In the genomic region with DNA sequence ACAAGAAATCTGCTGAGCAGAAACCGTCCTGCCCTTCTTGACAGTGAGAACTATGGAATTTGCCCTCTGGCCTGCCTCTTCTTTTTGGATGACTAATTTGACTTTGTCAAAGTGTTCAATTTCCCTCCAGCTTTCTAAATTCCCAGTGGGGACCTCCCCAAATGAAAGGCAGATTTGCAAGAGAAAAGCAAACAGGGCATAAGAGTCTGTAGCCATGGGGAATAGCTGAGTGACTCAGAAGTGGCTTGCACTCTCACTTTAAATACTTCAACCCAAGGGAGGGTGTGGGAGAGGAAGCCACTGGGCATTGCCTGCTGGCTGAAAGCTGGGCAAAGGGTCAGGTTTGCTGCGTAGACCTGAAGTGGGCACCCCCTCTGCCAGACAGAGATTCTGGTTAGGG, we compare ENCODE assay signal across 28 mouse cellular contexts.
DNase-seq lines count a peak whose midpoint lies in the region; ATAC-seq lines count a peak whose summit lies in the region.
"Had no signal": no experiment of that assay in that cellular context is flagged by ENCODE, and none has a peak within 500 bp of the region (broad histone marks: within the 10 kb centered on the region; RNA-seq: fewer than 3 reads in every experiment).

No protein-coding gene starts in this region.

- no peak overlapping the region for H3K4me3 ChIP-seq in lung, embryonic 16.5 days (ENCODE audit: low read length)
- H3K4me3 ChIP-seq: embryonic facial prominence, embryonic 12.5 days; heart, embryonic 12.5 days; hindbrain, embryonic 13.5 days; limb, embryonic 13.5 days; neural tube, embryonic 15.5 days; stomach, embryonic 15.5 days had no signal

- no peaks in the 10 kb centered on the region for H3K9me3 ChIP-seq in lung, embryonic 16.5 days (ENCODE audit: control insufficient read depth, low read length)
- H3K9me3 ChIP-seq: embryonic facial prominence, embryonic 12.5 days; heart, embryonic 12.5 days; hindbrain, embryonic 13.5 days; limb, embryonic 13.5 days; neural tube, embryonic 15.5 days; stomach, embryonic 15.5 days had no signal

- H3K4me2 ChIP-seq in lung, embryonic 16.5 days (ENCODE audit: low read depth, low read length) = no peak overlapping the region
- H3K4me2 ChIP-seq: embryonic facial prominence, embryonic 12.5 days; heart, embryonic 12.5 days; hindbrain, embryonic 13.5 days; limb, embryonic 13.5 days; liver, embryonic 11.5 days; neural tube, embryonic 15.5 days; stomach, embryonic 15.5 days had no signal

- peak; percentile 68 for ATAC-seq in lung, embryonic 16.5 days (ENCODE audit: low read depth)
- ATAC-seq: forebrain, embryonic 14.5 days; intestine, embryonic 16.5 days had no signal

- no peaks in the 10 kb centered on the region for H3K27me3 ChIP-seq in lung, embryonic 16.5 days (ENCODE audit: control insufficient read depth, insufficient read depth, low read depth, low read length)
- H3K27me3 ChIP-seq: embryonic facial prominence, embryonic 12.5 days; stomach, embryonic 15.5 days had no signal

- no peak for DNase-seq in lung, postnatal 14 days
- DNase-seq in ES-CJ7 (ENCODE audit: low read depth, low spot score) (peak; percentile 64), NIH3T3 (ENCODE audit: low read depth) (peak; percentile 80)
- peak; percentile 62 for DNase-seq in lung, postnatal 36 days
- no peak for DNase-seq in cerebellum, adult 9-11 months
- DNase-seq in gastrocnemius, adult 18-20 months (ENCODE audit: low spot score) = no peak
- DNase-seq: adrenal gland, postnatal 25 days; cerebellum, adult 11-12 months; cerebellum, postnatal 10 days; gastrocnemius, postnatal 36 days; heart, adult 18-20 months; heart, postnatal 4 days; kidney, adult 9 months; kidney, postnatal 10 days; layer of hippocampus, adult 9-11 months; midbrain, embryonic 14.5 days; retina, postnatal 1 day; right cerebral cortex, postnatal 14 days had no signal

- peak overlapping the region; percentile 56 for H3K27ac ChIP-seq in lung, embryonic 16.5 days (ENCODE audit: low read length)
- H3K27ac ChIP-seq: embryonic facial prominence, embryonic 12.5 days; hindbrain, embryonic 13.5 days; limb, embryonic 13.5 days; neural tube, embryonic 15.5 days; stomach, embryonic 15.5 days had no signal

- no peaks in the 10 kb centered on the region for H3K36me3 ChIP-seq in lung, embryonic 16.5 days (ENCODE audit: control insufficient read depth, insufficient read depth, low read length)
- H3K36me3 ChIP-seq: embryonic facial prominence, embryonic 12.5 days; heart, embryonic 12.5 days; hindbrain, embryonic 13.5 days; limb, embryonic 13.5 days; neural tube, embryonic 15.5 days; stomach, embryonic 15.5 days had no signal

- WGBS in lung, embryonic 16.5 days = 40% methylated on average over 2 of the region's 2 CpGs

- peaks cover 16% of the 10 kb centered on the region for H3K4me1 ChIP-seq in lung, embryonic 16.5 days (replicated peaks; ENCODE audit: control insufficient read depth, insufficient read depth, low read length)
- H3K4me1 ChIP-seq: heart, embryonic 12.5 days; hindbrain, embryonic 13.5 days; neural tube, embryonic 15.5 days; stomach, embryonic 15.5 days had no signal

- H3K9ac ChIP-seq in lung, embryonic 16.5 days (ENCODE audit: low read length) = no peak overlapping the region
- H3K9ac ChIP-seq: embryonic facial prominence, embryonic 12.5 days; heart, embryonic 12.5 days; hindbrain, embryonic 13.5 days; limb, embryonic 13.5 days; neural tube, embryonic 15.5 days; stomach, embryonic 15.5 days had no signal

Comparison
In these comparisons a context has a peak if more than half of its experiments do, and no peak if none do; other contexts are left out.
1. DNase-seq: peak in ES-CJ7 (single experiment), NIH3T3 (single experiment) and lung, postnatal 36 days (single experiment); none in lung, postnatal 14 days (single experiment), cerebellum, adult 9-11 months (single experiment) and gastrocnemius, adult 18-20 months (single experiment).